Mouse (Mus musculus) T-cell, adult 66 days (primary cell): ENCODE measurements around the gene Iqsec2. TPM values are rescaled to one million over a fixed set of nuclear protein-coding genes. Genes with fewer than 3 reads are reported as not detected.

Source experiments
- total RNA-seq, 2 experiments: library from RNA; stranded (reverse); gene quantifications; 3 replicates in 1 of 2; 4 replicates in 1 of 2; pipeline ENCODE4 v1.2.4; 2023

Gene Iqsec2
- total RNA-seq, result 1 to 10 TPM in 1 of 2 experiments, under 1 TPM in 1; 0.32 to 1.1 TPM

GRCm38 (mm10) chrX:152143941-152144741, at the start of gene Iqsec2:
Iqsec2 (plus strand) TSS chrX:152144268.

GRCm38 (mm10) chrX:152232781-152233763, 89.0 kb downstream of the Iqsec2 start, which contains the start of gene Kdm5c:
Kdm5c (plus strand) TSS chrX:152233020.

Other genes starting within 250 kb of the Iqsec2 start
- 10 to 100 TPM; 43.3 to 49.6 TPM for gene Hsd17b10, start 142.4 kb upstream of the Iqsec2 start, total RNA-seq
- gene Ribc1, start 128.0 kb upstream of the Iqsec2 start, total RNA-seq, result not detected
- gene Smc1a, start 127.8 kb upstream of the Iqsec2 start, total RNA-seq, result 100 to 1,000 TPM; 123 to 148 TPM
- gene Kdm5c, start 88.8 kb downstream of the Iqsec2 start, total RNA-seq, result 100 to 1,000 TPM in 1 of 2 experiments, 10 to 100 TPM in 1; 91.0 to 135 TPM
- gene Kantr, start 183.2 kb downstream of the Iqsec2 start, total RNA-seq, result 10 to 100 TPM; 21.2 to 21.9 TPM
- gene Tspyl2, start 198.2 kb downstream of the Iqsec2 start, total RNA-seq, result 10 to 100 TPM; 63.4 to 78.7 TPM
- gene Gpr173, start 224.4 kb downstream of the Iqsec2 start, total RNA-seq, result not detected